Mouse (Mus musculus): ENCODE measurements around the gene 6430571L13Rik.

- peak; percentile 82 for TF ChIP-seq POLR2A (IDR thresholded peaks at IDR 0.05; ENCODE audit: low read depth, low read length)
- TF ChIP-seq TCF12 (IDR thresholded peaks at IDR 0.05; ENCODE audit: low read depth, low read length) = peak; percentile 74
- TF ChIP-seq CTCF (conservative IDR thresholded peaks at IDR 0.05 in 1 of 2, IDR thresholded peaks at IDR 0.05 in 1 of 2; ENCODE audit: low read depth in 2 of 2, low read length in 2 of 2) = 0 out of 4 replicates have a peak, but pooled peaks of 1 of the 2 experiments have one; percentile 0
- no peak for TF ChIP-seq ZKSCAN1 (IDR thresholded peaks at IDR 0.05; ENCODE audit: borderline replicate concordance, low read depth, low read length)
- TF ChIP-seq GABPA (IDR thresholded peaks at IDR 0.05; ENCODE audit: insufficient replicate concordance, low read depth, low read length) = no peak
- no peak for TF ChIP-seq EP300 (IDR thresholded peaks at IDR 0.05; ENCODE audit: low read length)
- TF ChIP-seq IRF4 (IDR thresholded peaks at IDR 0.05; ENCODE audit: low read depth, low read length) = peak; percentile 80
Measured at GRCm38 (mm10) chr9:107338172-107338883, 2.1 kb upstream of the 6430571L13Rik start, which contains the start of gene Hemk1.

All from CH12.LX (cell line).